Mouse (Mus musculus): ENCODE data around the gene Hoxa9. TPM values are rescaled to one million over a fixed set of nuclear protein-coding genes. Genes with fewer than 3 reads are reported as not detected.

The Hoxa9 gene
- total RNA-seq, 1 experiment = 1.4 TPM

DNA sequence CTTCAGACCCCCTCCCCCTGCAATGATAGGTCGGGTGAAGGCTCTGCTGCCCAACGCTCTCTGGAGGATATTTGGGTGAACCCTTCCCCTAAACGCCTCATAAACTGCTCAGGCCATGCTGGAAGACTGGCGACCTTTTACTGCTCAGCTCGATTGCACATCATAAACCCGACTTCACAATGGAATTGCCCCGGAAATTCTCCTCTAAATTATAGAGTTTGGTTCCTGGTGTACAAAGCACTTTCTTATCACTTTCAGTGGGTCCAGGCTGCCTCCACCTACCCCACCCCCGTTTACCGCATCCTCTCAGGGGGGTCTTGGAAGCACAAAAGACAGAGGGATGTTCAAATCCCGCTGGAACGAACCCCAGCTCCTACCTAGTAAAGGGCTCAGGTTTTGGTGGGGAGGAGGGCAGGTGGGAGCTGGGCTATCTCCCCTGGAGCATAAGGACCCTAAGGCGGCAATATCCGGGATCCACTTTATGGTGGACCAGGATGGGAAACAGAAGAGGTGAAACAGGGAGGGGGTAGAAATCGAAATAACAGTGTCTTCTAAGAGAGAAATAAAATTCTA lies 12.2 kb downstream of the Hoxa9 start:
- in situ Hi-C loops (cut with MboI; ENCODE audit: low sequenced_read_pairs in 2 of 2, unreplicated experiment in 2 of 2) = loop anchor here (5.0 to 25.0 kb wide), 2 partner anchors 606 to 1046 kb away; no protein-coding TSS in a partner anchor
- no peak overlapping the region for H3K9ac ChIP-seq (ENCODE audit: insufficient read depth, low read depth, low read length, poor library complexity, severe bottlenecking)
- TF ChIP-seq ZC3H11A (IDR thresholded peaks at IDR 0.05; ENCODE audit: borderline replicate concordance, low read depth, low read length) (no peak), ZNF384 (IDR thresholded peaks at IDR 0.05; ENCODE audit: low read depth, low read length) (no peak), CHD2 (IDR thresholded peaks at IDR 0.05; ENCODE audit: low read depth, low read length) (no peak), HCFC1 (IDR thresholded peaks at IDR 0.05; ENCODE audit: borderline replicate concordance, insufficient read depth, low read length) (no peak), MAFK (IDR thresholded peaks at IDR 0.05; ENCODE audit: insufficient read depth, low read depth, low read length) (no peak)
- H3K36me3 ChIP-seq (ENCODE audit: control insufficient read depth, insufficient read depth, low read length, poor library complexity, severe bottlenecking) = no peaks in the 10 kb centered on the region
- no peak overlapping the region for H3K27ac ChIP-seq (ENCODE audit: insufficient read depth, low read depth, low read length, poor library complexity, severe bottlenecking)
- H3K4me3 ChIP-seq (ENCODE audit: insufficient read depth in 1 of 2, low read depth in 1 of 2, low read length in 2 of 2, poor library complexity in 1 of 2, severe bottlenecking in 1 of 2) = no peak overlapping the region
- H3K4me1 ChIP-seq (ENCODE audit: control insufficient read depth in 2 of 2, insufficient read depth in 2 of 2, low read length in 2 of 2, poor library complexity in 1 of 2) = peaks cover 0 to 8% of the 10 kb centered on the region in 2 experiments; a peak in 1 of 4 replicates
- H3K9me3 ChIP-seq (ENCODE audit: control insufficient read depth, insufficient read depth, low read depth, low read length) = no peaks in the 10 kb centered on the region
- no peak for DNase-seq (ENCODE audit: low read depth, low spot score)

DNA sequence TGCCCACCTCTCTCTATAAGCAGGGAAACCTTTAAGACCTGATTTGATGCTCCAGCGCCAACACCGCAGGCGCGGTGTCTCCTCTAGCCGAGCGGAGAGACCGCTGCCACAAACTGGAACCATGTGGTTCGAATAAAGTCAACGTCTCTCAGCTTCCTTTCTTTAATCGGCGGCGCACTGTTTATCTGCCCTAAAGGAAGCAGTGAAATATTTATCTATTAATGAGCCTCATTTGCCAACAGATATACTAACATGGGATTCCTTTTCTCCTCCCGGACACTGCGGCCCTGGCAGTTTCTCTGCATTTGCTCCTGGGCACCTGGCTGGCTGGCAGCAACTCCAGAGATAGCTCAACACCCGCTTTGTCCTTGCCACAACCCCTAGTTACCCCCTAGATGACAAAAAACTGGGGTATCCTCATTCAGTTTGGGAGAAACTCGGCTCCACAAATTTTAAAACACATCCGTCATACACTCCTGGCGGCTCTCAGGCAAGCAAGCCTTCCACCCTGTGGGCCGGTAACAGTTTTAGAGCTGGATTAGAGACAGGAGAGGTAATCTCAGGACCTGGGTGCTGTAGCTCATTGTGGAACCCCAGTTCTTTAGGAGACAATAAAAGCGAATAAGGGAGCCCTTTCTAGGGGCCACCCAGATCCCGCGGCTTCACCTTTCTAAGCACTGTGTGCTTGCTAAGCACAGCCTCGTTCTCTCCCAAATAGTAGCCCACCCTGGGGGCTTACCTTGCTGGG lies 12.8 kb downstream of the Hoxa9 start:
- Histone ChIP-seq H3K36me3 (ENCODE audit: control insufficient read depth, insufficient read depth, low read length, poor library complexity, severe bottlenecking) (no peaks in the 10 kb centered on the region), H3K9me3 (ENCODE audit: control insufficient read depth, insufficient read depth, low read depth, low read length) (no peaks in the 10 kb centered on the region), H3K4me1 (ENCODE audit: control insufficient read depth in 2 of 2, insufficient read depth in 2 of 2, low read length in 2 of 2, poor library complexity in 1 of 2) (peaks cover 0 to 8% of the 10 kb centered on the region in 2 experiments; a peak in 1 of 4 replicates), H3K9ac (ENCODE audit: insufficient read depth, low read depth, low read length, poor library complexity, severe bottlenecking) (no peak overlapping the region), H3K27ac (ENCODE audit: insufficient read depth, low read depth, low read length, poor library complexity, severe bottlenecking) (no peak overlapping the region), H3K4me3 (ENCODE audit: insufficient read depth in 1 of 2, low read depth in 1 of 2, low read length in 2 of 2, poor library complexity in 1 of 2, severe bottlenecking in 1 of 2) (peak overlapping the region; percentile 49 to 51; a peak in 3 of 4 replicates)
- TF ChIP-seq ZC3H11A (IDR thresholded peaks at IDR 0.05; ENCODE audit: borderline replicate concordance, low read depth, low read length) (no peak), HCFC1 (IDR thresholded peaks at IDR 0.05; ENCODE audit: borderline replicate concordance, insufficient read depth, low read length) (no peak)
- no peak for DNase-seq (ENCODE audit: low read depth, low spot score)
- in situ Hi-C loops (cut with MboI; ENCODE audit: low sequenced_read_pairs in 2 of 2, unreplicated experiment in 2 of 2) = loop anchor here (5.0 to 25.0 kb wide), 2 partner anchors 606 to 1046 kb away; no protein-coding TSS in a partner anchor

DNA sequence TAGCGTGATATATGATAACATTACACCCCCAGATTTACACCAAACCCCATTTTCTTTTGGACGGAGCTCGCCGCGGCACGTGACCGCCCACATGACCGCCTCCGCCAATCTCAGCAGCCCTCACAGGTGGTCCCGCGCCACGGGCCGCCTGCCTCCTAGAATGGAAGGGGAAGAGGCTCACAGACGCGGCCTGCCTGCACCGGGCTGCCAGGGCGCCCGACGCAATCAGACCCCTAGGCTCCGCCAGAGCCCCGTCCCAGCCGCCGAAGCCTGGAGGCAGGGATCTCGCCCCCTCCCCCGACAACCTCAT lies 13.5 kb downstream of the Hoxa9 start:
- Histone ChIP-seq H3K27ac (ENCODE audit: insufficient read depth, low read depth, low read length, poor library complexity, severe bottlenecking) (no peak overlapping the region), H3K9me3 (ENCODE audit: control insufficient read depth, insufficient read depth, low read depth, low read length) (no peaks in the 10 kb centered on the region), H3K9ac (ENCODE audit: insufficient read depth, low read depth, low read length, poor library complexity, severe bottlenecking) (no peak overlapping the region), H3K4me1 (ENCODE audit: control insufficient read depth in 2 of 2, insufficient read depth in 2 of 2, low read length in 2 of 2, poor library complexity in 1 of 2) (peaks cover 0 to 8% of the 10 kb centered on the region in 2 experiments; a peak in 1 of 4 replicates), H3K4me3 (ENCODE audit: insufficient read depth in 1 of 2, low read depth in 1 of 2, low read length in 2 of 2, poor library complexity in 1 of 2, severe bottlenecking in 1 of 2) (peak overlapping the region; percentile 49 to 51), H3K36me3 (ENCODE audit: control insufficient read depth, insufficient read depth, low read length, poor library complexity, severe bottlenecking) (no peaks in the 10 kb centered on the region)
- in situ Hi-C loops (cut with MboI; ENCODE audit: low sequenced_read_pairs in 2 of 2, unreplicated experiment in 2 of 2) = loop anchor here (5.0 to 25.0 kb wide), 2 partner anchors 605 to 1045 kb away; no protein-coding TSS in a partner anchor
- TF ChIP-seq HCFC1 (IDR thresholded peaks at IDR 0.05; ENCODE audit: borderline replicate concordance, insufficient read depth, low read length) (no peak), ZC3H11A (IDR thresholded peaks at IDR 0.05; ENCODE audit: borderline replicate concordance, low read depth, low read length) (no peak), CHD2 (IDR thresholded peaks at IDR 0.05; ENCODE audit: low read depth, low read length) (no peak), ZNF384 (IDR thresholded peaks at IDR 0.05; ENCODE audit: low read depth, low read length) (no peak), MAFK (IDR thresholded peaks at IDR 0.05; ENCODE audit: insufficient read depth, low read depth, low read length) (no peak)
- no peak for DNase-seq (ENCODE audit: low read depth, low spot score)

DNA sequence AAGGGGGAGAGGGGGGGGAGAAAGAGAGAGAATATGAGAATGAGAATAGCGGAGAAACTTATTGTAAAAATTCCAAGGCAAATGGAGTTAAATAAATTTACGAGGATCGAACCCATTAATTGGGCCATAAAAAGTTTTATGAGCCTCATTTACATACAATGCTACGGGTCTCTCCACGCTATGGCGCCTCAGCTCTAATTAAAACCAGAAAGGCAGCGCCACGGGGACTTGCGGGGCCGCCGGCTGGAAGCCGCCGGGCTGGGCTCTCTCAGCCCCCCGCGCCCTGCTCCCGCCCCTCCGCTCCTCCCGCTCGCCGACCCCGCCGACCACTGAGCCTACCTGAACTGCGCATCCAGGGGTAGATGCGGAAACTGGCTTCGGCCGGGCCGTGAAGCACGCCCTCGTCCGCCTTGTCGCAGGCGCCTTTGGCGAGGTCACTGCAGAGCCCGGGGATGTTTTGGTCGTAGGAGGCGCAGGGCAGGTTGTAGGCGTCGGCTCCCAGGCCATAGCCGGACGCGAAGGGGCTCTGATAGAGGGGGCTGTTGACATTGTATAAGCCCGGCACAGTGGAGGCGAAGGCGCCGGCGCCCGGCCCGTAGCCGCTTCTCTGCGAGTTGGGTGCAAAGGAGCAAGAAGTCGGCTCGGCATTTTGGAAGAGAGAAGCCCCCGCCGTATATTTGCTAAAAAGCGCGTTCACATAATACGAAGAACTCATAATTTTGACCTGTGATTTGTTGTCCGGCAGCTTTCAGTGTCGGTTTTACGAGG lies 14.0 kb downstream of the Hoxa9 start:
- in situ Hi-C loops (cut with MboI; ENCODE audit: low sequenced_read_pairs in 2 of 2, unreplicated experiment in 2 of 2) = loop anchor here (5.0 to 25.0 kb wide), 2 partner anchors 605 to 1045 kb away; no protein-coding TSS in a partner anchor
- H3K4me1 ChIP-seq (ENCODE audit: control insufficient read depth in 2 of 2, insufficient read depth in 2 of 2, low read length in 2 of 2, poor library complexity in 1 of 2) = peaks cover 0 to 5% of the 10 kb centered on the region in 2 experiments; a peak in 1 of 4 replicates
- no peak for DNase-seq (ENCODE audit: low read depth, low spot score)

More for the DNA sequence above, 14.0 kb downstream of the Hoxa9 start:
- Histone ChIP-seq H3K27ac (ENCODE audit: insufficient read depth, low read depth, low read length, poor library complexity, severe bottlenecking) (no peak overlapping the region), H3K4me3 (ENCODE audit: insufficient read depth in 1 of 2, low read depth in 1 of 2, low read length in 2 of 2, poor library complexity in 1 of 2, severe bottlenecking in 1 of 2) (peak overlapping the region; percentile 49 to 51), H3K9me3 (ENCODE audit: control insufficient read depth, insufficient read depth, low read depth, low read length) (no peaks in the 10 kb centered on the region), H3K36me3 (ENCODE audit: control insufficient read depth, insufficient read depth, low read length, poor library complexity, severe bottlenecking) (no peaks in the 10 kb centered on the region), H3K9ac (ENCODE audit: insufficient read depth, low read depth, low read length, poor library complexity, severe bottlenecking) (no peak overlapping the region)
- TF ChIP-seq HCFC1 (IDR thresholded peaks at IDR 0.05; ENCODE audit: borderline replicate concordance, insufficient read depth, low read length) (no peak), CHD2 (IDR thresholded peaks at IDR 0.05; ENCODE audit: low read depth, low read length) (no peak), ZNF384 (IDR thresholded peaks at IDR 0.05; ENCODE audit: low read depth, low read length) (no peak), MAFK (IDR thresholded peaks at IDR 0.05; ENCODE audit: insufficient read depth, low read depth, low read length) (no peak), ZC3H11A (IDR thresholded peaks at IDR 0.05; ENCODE audit: borderline replicate concordance, low read depth, low read length) (no peak)
